ENCODE assay signal across 8 mouse cellular contexts in genomic region chr11:116025056-116025845, GRCm38 (mm10). TPM values are rescaled to one million over a fixed set of nuclear protein-coding genes. Genes with fewer than 3 reads are reported as not detected.
A peak's percentile ranks its signal among the peaks of the same experiment; 100 is the strongest.
DNase-seq lines count a peak whose midpoint lies in the region; ATAC-seq and TF ChIP-seq lines count a peak whose summit lies in the region.

No protein-coding gene starts in this region.

- H3K9me3 ChIP-seq in forebrain, embryonic 10.5 days: no peaks in the 10 kb centered on the region
- no peaks in the 10 kb centered on the region for H3K9me3 ChIP-seq in forebrain, embryonic 12.5 days
- H3K9me3 ChIP-seq in lung, embryonic 14.5 days (ENCODE audit: low read depth, low read length): no peaks in the 10 kb centered on the region
- no peaks in the 10 kb centered on the region for H3K9me3 ChIP-seq in hindbrain, postnatal 0 days (ENCODE audit: low read length)
- H3K9me3 ChIP-seq in midbrain, postnatal 0 days (ENCODE audit: low read length): no peaks in the 10 kb centered on the region

- peak overlapping the region; percentile 99; the same call in 1 of the 2 replicates for H3K4me3 ChIP-seq in forebrain, embryonic 10.5 days
- H3K4me3 ChIP-seq in forebrain, embryonic 12.5 days (replicated peaks): no peak overlapping the region
- H3K4me3 ChIP-seq in lung, embryonic 14.5 days (ENCODE audit: low read depth, low read length): no peak overlapping the region
- H3K4me3 ChIP-seq in hindbrain, postnatal 0 days (ENCODE audit: low read length): no peak overlapping the region
- no peak overlapping the region for H3K4me3 ChIP-seq in midbrain, postnatal 0 days (ENCODE audit: low read depth, low read length)

- DNase-seq in forebrain, embryonic 10.5 days (ENCODE audit: extremely low spot score, low spot score): no peak
- DNase-seq in lung, embryonic 14.5 days: no peak
- DNase-seq in lung, adult 18-20 months: no peak
- DNase-seq in hindbrain, postnatal 0 days (ENCODE audit: low spot score): no peak
- no peak for DNase-seq in midbrain, postnatal 0 days (ENCODE audit: low spot score)
- DNase-seq in c-Kit-positive CD71-positive TER-119-positive erythroid progenitor cells, embryonic 14.5 days (ENCODE audit: low spot score): no peak

- peak overlapping the region; percentile 68 for H3K27ac ChIP-seq in forebrain, embryonic 10.5 days
- H3K27ac ChIP-seq in forebrain, embryonic 12.5 days: no peak overlapping the region; the same call in 1 of the 2 replicates
- 0 out of 2 replicates have a peak overlapping the region, but pooled peaks have one; percentile 10 for H3K27ac ChIP-seq in lung, embryonic 14.5 days (ENCODE audit: low read depth)
- H3K27ac ChIP-seq in hindbrain, postnatal 0 days: peak overlapping the region; percentile 71
- peak overlapping the region; percentile 77 for H3K27ac ChIP-seq in midbrain, postnatal 0 days (ENCODE audit: low read depth, low read length)

- H3K4me2 ChIP-seq in forebrain, embryonic 12.5 days: no peak overlapping the region
- no peak overlapping the region for H3K4me2 ChIP-seq in lung, embryonic 14.5 days
- no peak overlapping the region for H3K4me2 ChIP-seq in hindbrain, postnatal 0 days (ENCODE audit: low read depth, low read length)
- no peak overlapping the region for H3K4me2 ChIP-seq in midbrain, postnatal 0 days (ENCODE audit: low read depth, low read length, poor library complexity, severe bottlenecking)

- H3K9ac ChIP-seq in forebrain, embryonic 12.5 days: no peak overlapping the region
- H3K9ac ChIP-seq in lung, embryonic 14.5 days: no peak overlapping the region
- no peak overlapping the region for H3K9ac ChIP-seq in hindbrain, postnatal 0 days (replicated peaks; ENCODE audit: low read length)
- H3K9ac ChIP-seq in midbrain, postnatal 0 days (replicated peaks; ENCODE audit: low read length, poor library complexity, severe bottlenecking): no peak overlapping the region

- H3K4me1 ChIP-seq in forebrain, embryonic 10.5 days: peaks cover 24% of the 10 kb centered on the region
- peaks cover 13% of the 10 kb centered on the region for H3K4me1 ChIP-seq in forebrain, embryonic 12.5 days
- H3K4me1 ChIP-seq in lung, embryonic 14.5 days (ENCODE audit: insufficient read depth): 0 out of 2 replicates have a peak, but pooled peaks cover 3% of the 10 kb centered on the region
- H3K4me1 ChIP-seq in hindbrain, postnatal 0 days (ENCODE audit: insufficient read depth, low read length): peaks cover 10% of the 10 kb centered on the region; the same call in 1 of the 2 replicates
- 0 out of 2 replicates have a peak, but pooled peaks cover 4% of the 10 kb centered on the region for H3K4me1 ChIP-seq in midbrain, postnatal 0 days (ENCODE audit: insufficient read depth, low read length)

- 91% methylated on average over 3 of the region's 3 CpGs for WGBS in forebrain, embryonic 10.5 days
- 91% methylated on average over 3 of the region's 3 CpGs for WGBS in forebrain, embryonic 12.5 days
- 84% methylated on average over 3 of the region's 3 CpGs for whole genome bisulfite sequencing in lung, embryonic 14.5 days
- WGBS in hindbrain, postnatal 0 days: 84% methylated on average over 3 of the region's 3 CpGs
- 91% methylated on average over 3 of the region's 3 CpGs for whole genome bisulfite sequencing in midbrain, postnatal 0 days

- no peaks in the 10 kb centered on the region for H3K27me3 ChIP-seq in forebrain, embryonic 10.5 days (ENCODE audit: poor library complexity, severe bottlenecking)
- H3K27me3 ChIP-seq in forebrain, embryonic 12.5 days: no peaks in the 10 kb centered on the region
- H3K27me3 ChIP-seq in lung, embryonic 14.5 days (ENCODE audit: insufficient read depth, low read length): no peaks in the 10 kb centered on the region
- H3K27me3 ChIP-seq in hindbrain, postnatal 0 days (ENCODE audit: insufficient read depth, low read length): no peaks in the 10 kb centered on the region
- no peaks in the 10 kb centered on the region for H3K27me3 ChIP-seq in midbrain, postnatal 0 days (ENCODE audit: insufficient read depth, low read length)

- H3K36me3 ChIP-seq in forebrain, embryonic 10.5 days (replicated peaks): peaks cover 30% of the 10 kb centered on the region
- H3K36me3 ChIP-seq in forebrain, embryonic 12.5 days (replicated peaks): peaks cover 17% of the 10 kb centered on the region; the same call in 1 of the 2 replicates
- H3K36me3 ChIP-seq in lung, embryonic 14.5 days (ENCODE audit: insufficient read depth): peaks cover 22% of the 10 kb centered on the region
- peaks cover 9% of the 10 kb centered on the region for H3K36me3 ChIP-seq in hindbrain, postnatal 0 days (ENCODE audit: insufficient read depth, low read length)
- H3K36me3 ChIP-seq in midbrain, postnatal 0 days (ENCODE audit: insufficient read depth, low read length): peaks cover 3% of the 10 kb centered on the region; the same call in 1 of the 2 replicates

- no peak for ATAC-seq in forebrain, embryonic 12.5 days (ENCODE audit: low FRiP score)
- ATAC-seq in lung, embryonic 14.5 days (ENCODE audit: insufficient read depth): no peak
- ATAC-seq in hindbrain, postnatal 0 days: no peak
- no peak for ATAC-seq in midbrain, postnatal 0 days (ENCODE audit: low FRiP score)
- ATAC-seq in CD4-positive, CD25-positive, alpha-beta regulatory T cell, adult 4 months: no peak

- no peak for TF ChIP-seq CTCF in lung, embryonic 14.5 days (IDR thresholded peaks at IDR 0.05; ENCODE audit: low read depth)
- TF ChIP-seq CTCF in hindbrain, postnatal 0 days (IDR thresholded peaks at IDR 0.05; ENCODE audit: low read depth): no peak
- no peak for TF ChIP-seq CTCF in midbrain, postnatal 0 days (IDR thresholded peaks at IDR 0.05)

RNA-seq across cellular contexts. Expression of gene H3f3b, which starts 2.5 kb away (rescaled TPM):
- polyA plus RNA-seq in forebrain, embryonic 10.5 days (2016; fragmentation: Nextera tagmentation; extraction: Ambion mirVana): 1,610 and 1,612 TPM in 2 replicates
- polyA plus RNA-seq in forebrain, embryonic 12.5 days (2016; fragmentation: Nextera tagmentation; extraction: Ambion mirVana): 2,341 and 2,432 TPM in 2 replicates
- polyA plus RNA-seq in lung, embryonic 14.5 days (2014; fragmentation: Nextera tagmentation; extraction: Ambion mirVana): 1,851 and 1,959 TPM in 2 replicates
- total RNA-seq in hindbrain, postnatal 0 days (2014; rRNA removed): 603 and 627 TPM in 2 replicates
- 2,179 and 2,253 TPM in 2 replicates for polyA plus RNA-seq in hindbrain, postnatal 0 days (2015; fragmentation: Nextera tagmentation; extraction: Ambion mirVana)
- 568 and 792 TPM in 2 replicates for total RNA-seq in midbrain, postnatal 0 days (2014; rRNA removed)
- 2,143 and 2,254 TPM in 2 replicates for polyA plus RNA-seq in midbrain, postnatal 0 days (2015; fragmentation: Nextera tagmentation; extraction: Ambion mirVana)
- polyA plus RNA-seq in CD4-positive, CD25-positive, alpha-beta regulatory T cell, adult 4 months (2017; shearing (Covaris generic)): 1,000 to 10,000 TPM; 1,562 to 1,754 TPM

RNA-seq across cellular contexts. Expression of gene Unk, which starts 4.9 kb away (rescaled TPM):
- 48.4 and 48.9 TPM in 2 replicates for polyA plus RNA-seq in forebrain, embryonic 10.5 days (2016; fragmentation: Nextera tagmentation; extraction: Ambion mirVana)
- 47.9 and 50.4 TPM in 2 replicates for polyA plus RNA-seq in forebrain, embryonic 12.5 days (2016; fragmentation: Nextera tagmentation; extraction: Ambion mirVana)
- 39.5 and 44.4 TPM in 2 replicates for polyA plus RNA-seq in lung, embryonic 14.5 days (2014; fragmentation: Nextera tagmentation; extraction: Ambion mirVana)
- 47.1 and 50.2 TPM in 2 replicates for total RNA-seq in hindbrain, postnatal 0 days (2014; rRNA removed)
- 22.8 and 24.5 TPM in 2 replicates for polyA plus RNA-seq in hindbrain, postnatal 0 days (2015; fragmentation: Nextera tagmentation; extraction: Ambion mirVana)
- total RNA-seq in midbrain, postnatal 0 days (2014; rRNA removed): 45.2 and 55.1 TPM in 2 replicates
- polyA plus RNA-seq in midbrain, postnatal 0 days (2015; fragmentation: Nextera tagmentation; extraction: Ambion mirVana): 25.5 and 26.7 TPM in 2 replicates
- 10 to 100 TPM; 10.4 to 16.1 TPM for polyA plus RNA-seq in CD4-positive, CD25-positive, alpha-beta regulatory T cell, adult 4 months (2017; shearing (Covaris generic))

RNA-seq across cellular contexts. Expression of gene Galk1, which starts 12.7 kb away (rescaled TPM):
- 223 and 224 TPM in 2 replicates for polyA plus RNA-seq in forebrain, embryonic 10.5 days (2016; fragmentation: Nextera tagmentation; extraction: Ambion mirVana)
- 98.3 and 107 TPM in 2 replicates for polyA plus RNA-seq in forebrain, embryonic 12.5 days (2016; fragmentation: Nextera tagmentation; extraction: Ambion mirVana)
- 191 and 208 TPM in 2 replicates for polyA plus RNA-seq in lung, embryonic 14.5 days (2014; fragmentation: Nextera tagmentation; extraction: Ambion mirVana)
- 51.5 and 52.3 TPM in 2 replicates for total RNA-seq in hindbrain, postnatal 0 days (2014; rRNA removed)
- 60.3 and 61.7 TPM in 2 replicates for polyA plus RNA-seq in hindbrain, postnatal 0 days (2015; fragmentation: Nextera tagmentation; extraction: Ambion mirVana)
- 36.3 and 44.0 TPM in 2 replicates for total RNA-seq in midbrain, postnatal 0 days (2014; rRNA removed)
- polyA plus RNA-seq in midbrain, postnatal 0 days (2015; fragmentation: Nextera tagmentation; extraction: Ambion mirVana): 47.7 and 49.5 TPM in 2 replicates
- 10 to 100 TPM; 13.1 to 18.4 TPM for polyA plus RNA-seq in CD4-positive, CD25-positive, alpha-beta regulatory T cell, adult 4 months (2017; shearing (Covaris generic))

RNA-seq across cellular contexts. Expression of gene Itgb4, which starts 50.7 kb away (rescaled TPM):
- polyA plus RNA-seq in forebrain, embryonic 10.5 days (2016; fragmentation: Nextera tagmentation; extraction: Ambion mirVana): 0.47 and 0.63 TPM in 2 replicates
- 0.94 and 1.0 TPM in 2 replicates for polyA plus RNA-seq in forebrain, embryonic 12.5 days (2016; fragmentation: Nextera tagmentation; extraction: Ambion mirVana)
- 2.0 and 2.3 TPM in 2 replicates for polyA plus RNA-seq in lung, embryonic 14.5 days (2014; fragmentation: Nextera tagmentation; extraction: Ambion mirVana)
- 1.7 and 3.1 TPM in 2 replicates for total RNA-seq in hindbrain, postnatal 0 days (2014; rRNA removed)
- 2.2 and 2.8 TPM in 2 replicates for polyA plus RNA-seq in hindbrain, postnatal 0 days (2015; fragmentation: Nextera tagmentation; extraction: Ambion mirVana)
- total RNA-seq in midbrain, postnatal 0 days (2014; rRNA removed): 2.2 and 3.0 TPM in 2 replicates
- 1.0 and 1.2 TPM in 2 replicates for polyA plus RNA-seq in midbrain, postnatal 0 days (2015; fragmentation: Nextera tagmentation; extraction: Ambion mirVana)
- polyA plus RNA-seq in CD4-positive, CD25-positive, alpha-beta regulatory T cell, adult 4 months (2017; shearing (Covaris generic)): not detected

RNA-seq across cellular contexts. Expression of gene Unc13d, which starts 52.5 kb away (rescaled TPM):
- 3.7 and 3.8 TPM in 2 replicates for polyA plus RNA-seq in forebrain, embryonic 10.5 days (2016; fragmentation: Nextera tagmentation; extraction: Ambion mirVana)
- polyA plus RNA-seq in forebrain, embryonic 12.5 days (2016; fragmentation: Nextera tagmentation; extraction: Ambion mirVana): 0.69 and 0.73 TPM in 2 replicates
- polyA plus RNA-seq in lung, embryonic 14.5 days (2014; fragmentation: Nextera tagmentation; extraction: Ambion mirVana): 2.5 and 3.3 TPM in 2 replicates
- total RNA-seq in hindbrain, postnatal 0 days (2014; rRNA removed): 0.65 and 1.3 TPM in 2 replicates
- 0.65 and 0.96 TPM in 2 replicates for polyA plus RNA-seq in hindbrain, postnatal 0 days (2015; fragmentation: Nextera tagmentation; extraction: Ambion mirVana)
- 0.22 and 0.71 TPM in 2 replicates for total RNA-seq in midbrain, postnatal 0 days (2014; rRNA removed)
- polyA plus RNA-seq in midbrain, postnatal 0 days (2015; fragmentation: Nextera tagmentation; extraction: Ambion mirVana): 0.67 and 0.77 TPM in 2 replicates
- polyA plus RNA-seq in CD4-positive, CD25-positive, alpha-beta regulatory T cell, adult 4 months (2017; shearing (Covaris generic)): 100 to 1,000 TPM in 1 of 2 experiments, 10 to 100 TPM in 1; 73.8 to 138 TPM
